Mouse (Mus musculus) neural tube, embryonic 10.5 days (tissue): ENCODE data around the gene Wnk2.
"Not testable (repeated sequence)": the region's sequence is repeated elsewhere in the genome, so short reads cannot be mapped to it uniquely, and the experiment has no call there.

Source experiments
- DNase-seq: peaks from one replicate; pipeline ENCODE4 v3.0.0-alpha.2; 2017; ENCODE audit warnings: low spot score; ENCODE audit errors: extremely low spot score

Gene Wnk2

DNA sequence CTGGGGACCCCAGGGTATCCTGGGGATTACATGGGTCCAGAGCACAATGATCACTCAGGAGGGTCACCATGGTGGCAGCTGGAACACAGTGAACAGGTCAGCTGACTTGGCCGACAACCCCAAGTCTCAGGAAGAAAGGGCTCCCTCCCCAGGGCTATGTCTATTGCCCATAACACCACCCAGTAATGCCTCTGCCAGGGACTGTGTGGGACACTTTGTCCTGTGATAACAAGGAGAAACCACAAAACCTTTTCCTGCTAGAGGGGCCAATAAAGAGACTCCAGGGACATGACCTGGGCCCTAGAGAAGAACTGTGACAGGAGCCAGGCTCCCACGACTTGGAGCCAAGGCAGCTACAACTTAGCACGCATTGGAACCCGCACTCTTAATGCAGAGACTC lies 51.0 kb downstream of the Wnk2 start:
- no peak for DNase-seq

GRCm38 (mm10) chr13:49094667-49095066 lies 53.1 kb downstream of the Wnk2 start:
- no peak for DNase-seq

DNA sequence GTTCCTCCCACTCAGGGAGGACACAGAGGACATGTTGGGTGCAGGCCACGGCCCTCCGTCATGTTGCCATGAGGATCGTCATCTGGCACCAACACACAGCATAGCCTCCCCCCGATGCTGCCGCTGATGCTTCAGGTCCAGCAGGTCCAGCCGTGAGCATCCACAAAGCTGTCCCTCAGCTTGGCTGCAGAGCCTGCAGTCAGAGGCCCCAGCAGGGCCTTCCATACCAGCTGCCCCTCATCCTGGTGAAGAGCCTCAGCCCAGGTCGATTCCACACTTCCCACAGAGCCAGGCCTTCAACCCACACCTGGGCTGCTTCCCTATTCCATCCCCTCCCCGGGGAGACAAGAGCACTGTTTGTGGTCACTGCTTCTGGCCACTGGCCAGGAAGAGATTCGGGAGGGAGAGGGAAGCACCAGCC lies 54.3 kb downstream of the Wnk2 start:
- DNase-seq = no peak

GRCm38 (mm10) chr13:49092596-49092995 lies 55.2 kb downstream of the Wnk2 start:
- no peak for DNase-seq

- no peak for DNase-seq
Measured at GRCm38 (mm10) chr13:49090176-49090575, 57.6 kb downstream of the Wnk2 start.

- DNase-seq = no peak
Measured at GRCm38 (mm10) chr13:49088874-49089273, 58.9 kb downstream of the Wnk2 start.

- DNase-seq = no peak
Measured at GRCm38 (mm10) chr13:49087420-49087819, 60.4 kb downstream of the Wnk2 start.

DNA sequence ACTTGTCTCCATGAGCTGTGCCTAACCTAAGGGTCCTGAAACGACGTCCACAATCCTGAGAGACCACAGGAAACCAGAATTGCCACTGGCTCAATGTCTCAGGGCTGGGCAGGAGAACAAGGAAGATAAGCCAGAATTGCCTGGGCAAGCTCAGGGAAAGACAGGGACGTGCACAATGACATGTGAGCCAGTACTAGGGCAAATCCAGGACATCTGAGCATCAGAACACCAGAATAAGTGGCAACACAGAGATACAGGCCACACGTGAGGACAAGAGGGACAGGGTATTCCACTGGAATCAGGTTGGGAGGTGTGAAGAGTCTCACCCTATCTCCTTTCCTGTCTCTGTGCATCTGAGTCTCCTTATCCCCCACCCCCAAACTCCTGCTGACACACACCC lies 61.4 kb downstream of the Wnk2 start:
- no peak for DNase-seq

- no peak for DNase-seq
Measured at GRCm38 (mm10) chr13:49085211-49085610, 62.6 kb downstream of the Wnk2 start.

- no peak for DNase-seq
Measured at GRCm38 (mm10) chr13:49084781-49085180, 63.0 kb downstream of the Wnk2 start.

DNA sequence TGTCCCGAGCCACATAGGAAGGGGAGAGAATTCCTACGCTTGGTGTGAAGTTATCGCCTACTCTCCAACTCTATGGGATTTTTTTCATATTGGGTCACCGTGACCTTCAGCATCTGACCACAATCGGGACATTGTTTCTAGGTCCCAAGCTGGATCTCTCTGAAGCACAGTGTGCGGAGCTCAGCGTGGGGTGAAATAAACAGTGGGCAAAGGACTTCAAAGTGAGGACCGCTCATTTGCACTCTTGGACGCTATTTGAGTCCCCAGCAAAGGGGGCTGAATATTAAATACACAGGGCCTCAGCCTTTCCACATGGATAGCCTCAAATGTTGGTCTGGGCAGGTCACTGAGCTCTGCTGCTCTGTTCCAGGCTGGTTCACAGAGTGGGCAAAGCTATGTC lies 63.9 kb downstream of the Wnk2 start:
- DNase-seq = no peak

DNA sequence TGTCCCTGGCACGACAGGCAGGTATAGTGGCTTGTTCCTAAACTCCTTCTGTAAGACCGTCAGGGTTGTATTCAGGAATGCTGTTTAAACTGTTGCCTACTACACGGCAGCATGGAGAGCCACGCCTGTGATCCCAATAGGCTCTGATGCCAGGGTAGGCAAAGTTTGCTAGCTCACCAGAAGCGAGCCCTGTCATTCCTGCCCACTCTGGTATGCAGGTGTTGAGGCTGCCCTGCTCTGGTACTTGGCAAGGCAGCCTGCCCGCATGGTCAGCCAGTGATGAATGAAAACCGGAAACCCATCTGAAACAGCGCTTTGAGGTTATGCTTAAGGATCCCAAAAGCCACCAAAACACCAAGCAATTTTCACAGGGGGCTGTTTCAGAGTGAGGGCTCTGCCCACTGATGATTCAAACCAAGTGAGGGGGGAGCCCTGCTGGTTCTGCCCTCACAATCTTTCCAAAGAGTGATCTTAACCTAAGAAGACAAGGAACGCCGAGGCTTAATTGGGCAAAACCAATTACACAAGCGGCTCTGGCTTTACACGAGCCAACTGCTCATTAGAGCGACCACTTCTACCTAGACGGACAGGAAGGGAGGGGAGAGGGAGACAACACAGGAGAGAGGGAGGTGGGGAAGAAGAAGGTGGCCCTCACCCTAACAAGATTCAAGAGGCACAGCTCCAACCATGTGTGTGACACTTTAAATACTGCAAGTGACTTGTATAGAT lies 65.5 kb downstream of the Wnk2 start:
- DNase-seq = no peak

DNA sequence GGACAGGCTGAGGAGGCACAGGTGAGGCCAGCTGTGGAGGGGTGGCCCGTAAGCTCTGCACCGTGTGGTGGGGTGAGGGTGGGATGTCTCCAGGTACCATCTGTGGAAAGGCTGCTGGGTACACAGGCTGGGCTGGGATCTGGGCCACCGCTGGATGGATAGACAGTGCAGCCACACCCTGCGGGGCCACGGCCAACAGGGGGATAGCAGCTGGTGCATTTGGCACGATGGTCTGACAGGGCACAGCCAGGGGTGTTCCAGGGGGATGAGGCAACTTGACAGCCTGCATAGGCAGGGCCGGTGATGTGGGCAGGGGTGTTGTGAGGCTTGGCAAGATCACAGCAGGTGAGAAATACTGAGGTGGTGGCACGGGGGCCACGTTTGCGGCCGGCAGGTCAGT lies 71.6 kb downstream of the Wnk2 start:
- no peak for DNase-seq

DNA sequence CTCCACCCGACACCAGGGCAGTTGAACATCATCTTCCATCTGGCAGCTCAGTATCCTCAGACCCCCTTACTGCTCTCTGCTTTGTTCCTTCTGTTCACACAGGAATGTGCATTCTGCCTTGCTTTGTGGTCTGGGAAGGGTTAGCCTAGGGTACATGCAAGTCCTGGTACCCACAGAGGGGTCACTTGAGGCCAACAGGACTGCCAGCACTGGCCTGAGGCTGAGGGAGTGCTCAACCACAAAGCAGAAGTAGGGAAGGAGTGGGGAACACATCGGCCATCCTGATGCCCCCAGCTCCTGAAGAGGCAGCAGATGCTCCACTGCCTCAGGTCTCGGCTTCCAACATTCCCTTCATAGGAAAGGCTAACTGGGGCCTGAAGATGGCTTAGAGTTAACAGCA lies 72.4 kb downstream of the Wnk2 start:
- no peak for DNase-seq

DNA sequence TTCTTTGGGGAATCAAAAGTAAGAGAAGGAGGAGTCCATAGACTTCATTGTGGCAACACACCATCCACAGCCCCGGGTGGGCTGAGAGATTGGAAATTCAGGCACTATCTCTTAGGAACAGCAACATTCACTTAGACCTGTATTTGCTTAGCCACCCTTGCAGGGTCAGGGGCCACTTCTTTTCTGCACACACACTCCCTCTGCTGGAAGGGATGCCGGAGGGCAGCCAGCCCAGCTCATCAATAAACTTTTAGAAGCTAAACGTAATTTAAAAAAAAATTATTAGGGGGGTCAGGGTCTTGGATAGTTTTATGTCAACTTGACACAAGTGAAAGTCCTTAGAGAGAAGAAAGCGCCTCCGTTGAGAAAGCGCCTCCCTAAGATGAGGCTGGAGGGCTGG lies 74.5 kb downstream of the Wnk2 start:
- no peak for DNase-seq

- no peak for DNase-seq
Measured at GRCm38 (mm10) chr13:49071861-49072260, 76.0 kb downstream of the Wnk2 start.

DNA sequence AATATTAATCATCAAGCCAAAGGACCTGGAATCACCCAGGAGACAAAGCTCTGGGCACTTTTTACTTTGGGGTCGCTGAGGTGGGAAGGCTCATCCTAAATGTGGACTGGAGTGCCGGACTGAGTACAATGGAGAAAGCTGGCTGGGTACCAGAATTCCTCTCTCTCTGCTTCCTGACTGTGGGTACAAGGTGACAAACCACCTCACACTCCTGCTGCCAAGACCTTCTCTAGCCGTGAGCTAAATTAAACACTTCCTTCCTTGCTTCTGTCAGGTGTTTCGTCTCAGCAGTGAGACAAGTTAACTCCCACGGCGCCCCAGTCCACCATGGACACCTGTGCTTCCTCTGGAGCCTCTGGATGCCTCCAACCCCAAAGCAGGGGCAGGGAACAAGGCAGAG lies 77.8 kb downstream of the Wnk2 start:
- no peak for DNase-seq

GRCm38 (mm10) chr13:49069393-49069792 lies 78.4 kb downstream of the Wnk2 start:
- no peak for DNase-seq

DNA sequence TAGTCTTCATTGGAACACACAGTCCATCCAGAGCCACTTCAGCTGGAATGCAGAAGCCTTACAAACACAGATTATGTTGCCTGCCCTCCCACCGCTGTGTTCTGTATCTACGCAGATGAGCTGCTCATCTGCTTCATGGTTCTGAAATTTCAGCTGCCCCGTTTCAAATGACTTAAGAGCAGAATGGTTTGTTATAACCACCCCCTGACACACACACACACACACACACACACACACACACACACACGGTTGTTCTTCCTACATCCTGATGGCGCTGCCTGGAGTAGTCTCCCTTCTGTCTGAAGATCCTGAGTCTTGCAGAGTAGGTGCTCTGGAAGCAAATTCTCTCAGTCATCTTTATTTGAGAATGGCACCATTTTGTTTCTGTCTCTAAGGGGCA lies 83.6 kb downstream of the Wnk2 start:
- no peak for DNase-seq

- DNase-seq = no peak
Measured at GRCm38 (mm10) chr13:49060456-49060855, 87.4 kb downstream of the Wnk2 start.

DNA sequence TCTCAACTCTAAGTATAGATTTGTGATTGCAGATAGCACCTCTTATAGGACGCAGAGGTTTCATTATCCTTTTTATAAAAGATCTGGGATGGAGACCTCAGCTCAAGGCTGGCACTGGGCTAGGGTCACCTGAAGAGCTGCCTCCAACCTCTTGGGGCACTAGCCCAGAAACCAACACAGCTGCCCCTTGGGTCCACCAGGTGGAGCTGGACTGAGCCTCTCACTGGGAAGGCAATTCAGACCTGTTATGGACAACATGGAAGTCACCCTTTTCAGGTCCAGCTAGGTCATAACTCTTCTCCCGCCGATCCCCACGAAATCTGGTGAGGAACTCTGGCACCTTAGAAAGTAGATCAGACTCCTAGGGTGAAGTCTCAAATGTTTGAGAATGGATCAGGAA lies 89.3 kb downstream of the Wnk2 start:
- no peak for DNase-seq

GRCm38 (mm10) chr13:49056304-49056703 lies 91.5 kb downstream of the Wnk2 start:
- no peak for DNase-seq

DNA sequence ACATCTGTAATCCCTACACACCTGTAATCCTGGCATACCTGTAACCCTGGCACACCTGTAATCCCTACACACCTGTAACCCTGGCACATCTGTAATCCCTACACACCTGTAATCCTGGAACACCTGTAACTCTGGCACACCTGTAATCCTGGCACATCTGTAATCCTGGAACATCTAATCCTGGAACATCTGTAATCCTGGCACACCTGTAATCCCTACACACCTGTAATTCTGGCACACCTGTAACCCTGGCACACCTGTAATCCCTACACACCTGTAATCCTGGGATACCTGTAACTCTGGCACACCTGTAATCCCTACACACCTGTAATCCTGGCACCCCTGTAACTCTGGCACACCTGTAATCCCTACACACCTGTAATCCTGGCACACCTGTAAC lies 93.1 kb downstream of the Wnk2 start:
- not testable (repeated sequence) for DNase-seq

GRCm38 (mm10) chr13:49053333-49053732 lies 94.5 kb downstream of the Wnk2 start:
- no peak for DNase-seq
